Mouse (Mus musculus): ENCODE measurements around the gene Plod2. TPM values are rescaled to one million over a fixed set of nuclear protein-coding genes. Genes with fewer than 3 reads are reported as not detected.

The Plod2 gene
- polyA plus RNA-seq, 1 experiment, result 3.6 TPM

GRCm38 (mm10) chr9:92552691-92553090, 10.7 kb downstream of the Plod2 start:
- Histone ChIP-seq H3K4me3 (ENCODE audit: control insufficient read depth, low read depth, low read length) (no peak overlapping the region), H3K27me3 (ENCODE audit: control insufficient read depth, insufficient read depth, low read length) (no peaks in the 10 kb centered on the region), H3K4me1 (ENCODE audit: control insufficient read depth, insufficient read depth, low read length) (peaks cover 4% of the 10 kb centered on the region), H3K36me3 (ENCODE audit: control insufficient read depth, insufficient read depth, low read length) (no peaks in the 10 kb centered on the region), H3K27ac (ENCODE audit: control insufficient read depth, insufficient read depth, low read depth, low read length) (no peak overlapping the region)
- TF ChIP-seq CTCF (IDR thresholded peaks at IDR 0.05; ENCODE audit: control insufficient read depth, insufficient read depth, insufficient replicate concordance, low read depth, low read length) (no peak), POLR2A (IDR thresholded peaks at IDR 0.05; ENCODE audit: control insufficient read depth, low read depth, low read length) (no peak)

GRCm38 (mm10) chr9:92555006-92555958, 13.3 kb downstream of the Plod2 start:
- Histone ChIP-seq H3K4me3 (ENCODE audit: control insufficient read depth, low read depth, low read length) (no peak overlapping the region), H3K4me1 (ENCODE audit: control insufficient read depth, insufficient read depth, low read length) (no peaks in the 10 kb centered on the region), H3K36me3 (ENCODE audit: control insufficient read depth, insufficient read depth, low read length) (no peaks in the 10 kb centered on the region), H3K27me3 (ENCODE audit: control insufficient read depth, insufficient read depth, low read length) (no peaks in the 10 kb centered on the region), H3K27ac (ENCODE audit: control insufficient read depth, insufficient read depth, low read depth, low read length) (no peak overlapping the region)
- TF ChIP-seq POLR2A (IDR thresholded peaks at IDR 0.05; ENCODE audit: control insufficient read depth, low read depth, low read length), result no peak
- no peak for TF ChIP-seq CTCF (IDR thresholded peaks at IDR 0.05; ENCODE audit: control insufficient read depth, insufficient read depth, insufficient replicate concordance, low read depth, low read length)

GRCm38 (mm10) chr9:92559750-92560149, 17.7 kb downstream of the Plod2 start:
- no peak overlapping the region for H3K27ac ChIP-seq (ENCODE audit: control insufficient read depth, insufficient read depth, low read depth, low read length)
- no peak overlapping the region for H3K4me3 ChIP-seq (ENCODE audit: control insufficient read depth, low read depth, low read length)
- no peaks in the 10 kb centered on the region for H3K27me3 ChIP-seq (ENCODE audit: control insufficient read depth, insufficient read depth, low read length)
- no peak for TF ChIP-seq CTCF (IDR thresholded peaks at IDR 0.05; ENCODE audit: control insufficient read depth, insufficient read depth, insufficient replicate concordance, low read depth, low read length)
- H3K4me1 ChIP-seq (ENCODE audit: control insufficient read depth, insufficient read depth, low read length), result no peaks in the 10 kb centered on the region
- H3K36me3 ChIP-seq (ENCODE audit: control insufficient read depth, insufficient read depth, low read length), result no peaks in the 10 kb centered on the region

- no peaks in the 10 kb centered on the region for H3K36me3 ChIP-seq (ENCODE audit: control insufficient read depth, insufficient read depth, low read length)
- H3K27ac ChIP-seq (ENCODE audit: control insufficient read depth, insufficient read depth, low read depth, low read length), result no peak overlapping the region
- no peaks in the 10 kb centered on the region for H3K27me3 ChIP-seq (ENCODE audit: control insufficient read depth, insufficient read depth, low read length)
- TF ChIP-seq CTCF (IDR thresholded peaks at IDR 0.05; ENCODE audit: control insufficient read depth, insufficient read depth, insufficient replicate concordance, low read depth, low read length) (no peak), POLR2A (IDR thresholded peaks at IDR 0.05; ENCODE audit: control insufficient read depth, low read depth, low read length) (no peak)
- no peak overlapping the region for H3K4me3 ChIP-seq (ENCODE audit: control insufficient read depth, low read depth, low read length)
- H3K4me1 ChIP-seq (ENCODE audit: control insufficient read depth, insufficient read depth, low read length), result no peaks in the 10 kb centered on the region
Observed at GRCm38 (mm10) chr9:92560840-92561547, 19.0 kb downstream of the Plod2 start.

- H3K36me3 ChIP-seq (ENCODE audit: control insufficient read depth, insufficient read depth, low read length), result no peaks in the 10 kb centered on the region
- no peak for TF ChIP-seq POLR2A (IDR thresholded peaks at IDR 0.05; ENCODE audit: control insufficient read depth, low read depth, low read length)
- no peak for TF ChIP-seq CTCF (IDR thresholded peaks at IDR 0.05; ENCODE audit: control insufficient read depth, insufficient read depth, insufficient replicate concordance, low read depth, low read length)
Observed at GRCm38 (mm10) chr9:92562416-92562815, 20.4 kb downstream of the Plod2 start.

GRCm38 (mm10) chr9:92563306-92563705, 21.3 kb downstream of the Plod2 start:
- Histone ChIP-seq H3K27ac (ENCODE audit: control insufficient read depth, insufficient read depth, low read depth, low read length) (no peak overlapping the region), H3K4me3 (ENCODE audit: control insufficient read depth, low read depth, low read length) (no peak overlapping the region), H3K27me3 (ENCODE audit: control insufficient read depth, insufficient read depth, low read length) (no peaks in the 10 kb centered on the region), H3K4me1 (ENCODE audit: control insufficient read depth, insufficient read depth, low read length) (no peaks in the 10 kb centered on the region), H3K36me3 (ENCODE audit: control insufficient read depth, insufficient read depth, low read length) (no peaks in the 10 kb centered on the region)
- no peak for TF ChIP-seq CTCF (IDR thresholded peaks at IDR 0.05; ENCODE audit: control insufficient read depth, insufficient read depth, insufficient replicate concordance, low read depth, low read length)
- no peak for TF ChIP-seq POLR2A (IDR thresholded peaks at IDR 0.05; ENCODE audit: control insufficient read depth, low read depth, low read length)

More at GRCm38 (mm10) chr9:92562416-92562815, 20.4 kb downstream of the Plod2 start:
- no peaks in the 10 kb centered on the region for H3K27me3 ChIP-seq (ENCODE audit: control insufficient read depth, insufficient read depth, low read length)
- no peak overlapping the region for H3K27ac ChIP-seq (ENCODE audit: control insufficient read depth, insufficient read depth, low read depth, low read length)
- H3K4me1 ChIP-seq (ENCODE audit: control insufficient read depth, insufficient read depth, low read length), result no peaks in the 10 kb centered on the region
- no peak overlapping the region for H3K4me3 ChIP-seq (ENCODE audit: control insufficient read depth, low read depth, low read length)

- Histone ChIP-seq H3K36me3 (ENCODE audit: control insufficient read depth, insufficient read depth, low read length) (no peaks in the 10 kb centered on the region), H3K4me1 (ENCODE audit: control insufficient read depth, insufficient read depth, low read length) (no peaks in the 10 kb centered on the region), H3K4me3 (ENCODE audit: control insufficient read depth, low read depth, low read length) (no peak overlapping the region), H3K27ac (ENCODE audit: control insufficient read depth, insufficient read depth, low read depth, low read length) (no peak overlapping the region), H3K27me3 (ENCODE audit: control insufficient read depth, insufficient read depth, low read length) (no peaks in the 10 kb centered on the region)
- TF ChIP-seq POLR2A (IDR thresholded peaks at IDR 0.05; ENCODE audit: control insufficient read depth, low read depth, low read length) (no peak), CTCF (IDR thresholded peaks at IDR 0.05; ENCODE audit: control insufficient read depth, insufficient read depth, insufficient replicate concordance, low read depth, low read length) (no peak)
Observed at GRCm38 (mm10) chr9:92564391-92564790, 22.4 kb downstream of the Plod2 start.

All from testis, adult 2 months (tissue).